Mouse (Mus musculus) lung, postnatal 25 days (tissue): ENCODE measurements around the gene Arl6ip4.

ENCODE experiments used
- DNase-seq: peaks from one replicate; pipeline ENCODE4 v3.0.0; 2022; ENCODE audit warnings: low spot score

Gene Arl6ip4

DNA sequence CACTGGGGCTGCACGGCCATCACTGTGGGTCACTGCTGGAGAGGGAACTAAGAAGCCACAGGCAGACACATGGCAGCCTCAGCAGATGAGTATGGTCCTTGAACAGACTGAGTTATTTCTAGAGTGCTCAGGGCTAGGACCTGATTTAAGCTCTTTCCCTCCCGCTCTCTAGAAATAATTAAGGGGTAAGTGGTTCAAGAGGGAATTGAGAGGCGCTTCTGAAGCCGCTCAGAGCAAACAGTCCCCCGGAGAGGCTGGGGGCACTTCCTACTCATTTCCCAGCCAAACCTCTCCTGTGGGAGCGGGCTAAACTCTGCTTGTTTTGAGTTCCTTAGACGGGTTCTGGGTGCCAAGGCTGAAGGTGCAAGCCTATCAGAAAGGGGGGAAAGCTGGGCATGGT, 35.0 kb downstream of the Arl6ip4 start:
- DNase-seq, result peak; percentile 68

DNA sequence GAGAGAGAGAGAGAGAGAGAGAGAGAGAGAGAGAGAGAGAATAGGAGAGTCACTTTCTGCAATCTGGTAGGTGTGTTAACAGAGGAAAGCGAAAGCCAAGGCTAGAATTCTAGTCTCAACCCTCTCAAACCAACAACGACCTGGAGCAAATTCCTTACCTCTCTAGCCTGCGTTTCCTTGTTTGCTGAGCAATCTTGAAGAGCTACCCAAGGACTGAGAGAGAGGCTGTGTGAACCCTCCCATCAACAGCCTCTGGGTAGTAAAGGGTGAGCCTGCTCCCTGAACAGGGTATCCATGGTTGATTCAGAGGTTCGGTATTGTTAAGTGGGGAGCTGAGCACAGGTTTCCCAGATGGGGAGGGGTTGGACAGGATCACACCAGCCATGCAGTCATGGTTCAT, 36.8 kb downstream of the Arl6ip4 start:
- DNase-seq, result peak; percentile 66

- peak; percentile 68 for DNase-seq
These were observed 40.1 kb downstream of the Arl6ip4 start for GRCm38 (mm10) chr5:124155943-124156342.

- no peak for DNase-seq
These were observed 42.4 kb downstream of the Arl6ip4 start for GRCm38 (mm10) chr5:124158305-124158704.

GRCm38 (mm10) chr5:124159453-124159852, 43.6 kb downstream of the Arl6ip4 start:
- no peak for DNase-seq

GRCm38 (mm10) chr5:124161831-124162230, 45.9 kb downstream of the Arl6ip4 start:
- no peak for DNase-seq

- peak; percentile 81 for DNase-seq
These were observed 46.7 kb downstream of the Arl6ip4 start for GRCm38 (mm10) chr5:124162577-124162976.

DNA sequence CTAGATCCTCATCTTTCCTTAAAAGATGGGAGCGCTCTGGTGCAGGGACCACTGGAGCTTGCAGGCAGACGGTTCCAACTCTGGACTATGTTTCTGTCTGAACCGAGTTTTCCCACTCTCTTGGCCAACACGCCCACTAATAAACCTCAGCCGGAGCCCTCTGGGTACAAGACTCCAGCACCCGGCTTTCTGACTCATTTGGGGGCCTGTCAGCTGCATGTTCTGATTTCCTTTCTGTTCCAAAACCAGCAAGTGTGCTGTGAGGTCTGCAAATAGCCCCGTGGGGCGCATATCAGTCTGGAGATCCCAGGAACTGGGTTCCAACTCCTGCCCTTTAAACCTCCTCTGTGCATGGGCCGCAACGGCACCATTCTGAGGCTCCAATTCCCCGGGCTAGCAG, 47.6 kb downstream of the Arl6ip4 start:
- DNase-seq, result no peak

GRCm38 (mm10) chr5:124165622-124166570, 50.0 kb downstream of the Arl6ip4 start:
- DNase-seq, result no peak

- no peak for DNase-seq
These were observed 50.9 kb downstream of the Arl6ip4 start for GRCm38 (mm10) chr5:124166741-124167140.

- no peak for DNase-seq
These were observed 51.7 kb downstream of the Arl6ip4 start for GRCm38 (mm10) chr5:124167621-124168020.
